Mouse (Mus musculus) ES-Bruce4 (cell line): ENCODE results near the gene Kcnj4. TPM values are rescaled to one million over a fixed set of nuclear protein-coding genes. Genes with fewer than 3 reads are reported as not detected.

ENCODE experiments used
- H3K27ac ChIP-seq: 2 replicates; pipeline ENCODE4 v1.5.1; 2012; ENCODE audit warnings: low read length, inconsistent platforms; ENCODE audit not compliant: insufficient read depth
- H3K27me3 ChIP-seq: 2 replicates; pipeline ENCODE4 v1.6.1; 2012; ENCODE audit warnings: mild to moderate bottlenecking, low read length, inconsistent platforms; ENCODE audit not compliant: control insufficient read depth, poor library complexity, insufficient read depth, severe bottlenecking
- H3K36me3 ChIP-seq: 2 replicates; pipeline ENCODE4 v1.6.1; 2012; ENCODE audit warnings: inconsistent platforms, mild to moderate bottlenecking, low read length, moderate library complexity; ENCODE audit not compliant: control insufficient read depth, poor library complexity, insufficient read depth, severe bottlenecking
- H3K4me1 ChIP-seq: one replicate; pipeline ENCODE4 v1.8.1; 2011; ENCODE audit warnings: low read length; ENCODE audit not compliant: control insufficient read depth, insufficient read depth
- H3K4me3 ChIP-seq: 2 replicates; pipeline ENCODE4 v1.5.1; 2011; ENCODE audit warnings: low read depth, mild to moderate bottlenecking, low read length
- H3K9ac ChIP-seq: 2 replicates; pipeline ENCODE4 v1.6.1; 2012; ENCODE audit warnings: low read depth, mild to moderate bottlenecking, inconsistent platforms; ENCODE audit not compliant: poor library complexity, severe bottlenecking
- H3K9me3 ChIP-seq: replicated peaks from 2 replicates; pipeline ENCODE4 v1.6.1; 2012; ENCODE audit warnings: mild to moderate bottlenecking, low read length, inconsistent platforms; ENCODE audit not compliant: control insufficient read depth, poor library complexity, insufficient read depth, severe bottlenecking
- CTCF ChIP-seq: IDR thresholded peaks from one replicate; pipeline ENCODE4 v1.8.1; 2011; ENCODE audit warnings: low read depth, low read length
- EP300 ChIP-seq: IDR thresholded peaks from 2 replicates; pipeline ENCODE4 v1.6.1; 2011; ENCODE audit warnings: low read depth, low read length; ENCODE audit not compliant: insufficient read depth
- POLR2A ChIP-seq: IDR thresholded peaks from one replicate; pipeline ENCODE4 v1.8.1; 2011; ENCODE audit warnings: low read length; ENCODE audit not compliant: insufficient read depth
- polyA plus RNA-seq: library from polyadenylated mRNA; stranded (reverse); fragments of >200 nt; gene quantifications from 2 replicates; pipeline ENCODE4 v1.2.4, GENCODE M21; 2011; ENCODE audit warnings: low read depth; ENCODE audit not compliant: missing spikeins, insufficient read depth, insufficient read length

The Kcnj4 gene
- polyA plus RNA-seq, 1 experiment: 4.5 TPM

- Histone ChIP-seq H3K27me3 (no peaks in the 10 kb centered on the region), H3K4me3 (no peak overlapping the region), H3K9ac (no peak overlapping the region), H3K4me1 (peaks cover 4% of the 10 kb centered on the region), H3K36me3 (peaks cover 57% of the 10 kb centered on the region), H3K27ac (no peak overlapping the region), H3K9me3 (no peaks in the 10 kb centered on the region; the same call in 1 of the 2 replicates)
- TF ChIP-seq POLR2A (no peak), EP300 (no peak), CTCF (no peak)
These were observed 22.2 kb upstream of the Kcnj4 start for GRCm38 (mm10) chr15:79527192-79527591.

- TF ChIP-seq CTCF (no peak), EP300 (no peak), POLR2A (no peak)
- no peak overlapping the region for H3K9ac ChIP-seq
- H3K4me1 ChIP-seq: peaks cover 4% of the 10 kb centered on the region
- H3K36me3 ChIP-seq: peaks cover 48% of the 10 kb centered on the region
- peak overlapping the region; percentile 39 for H3K27ac ChIP-seq
- H3K9me3 ChIP-seq: no peaks in the 10 kb centered on the region; the same call in 1 of the 2 replicates
- H3K4me3 ChIP-seq: no peak overlapping the region
- no peaks in the 10 kb centered on the region for H3K27me3 ChIP-seq
These were observed 21.1 kb upstream of the Kcnj4 start for GRCm38 (mm10) chr15:79525979-79526768.

GRCm38 (mm10) chr15:79525564-79525963 is 20.5 kb upstream of the Kcnj4 start:
- Histone ChIP-seq H3K27ac (0 out of 2 replicates have a peak overlapping the region, but pooled peaks have one; percentile 39), H3K9ac (no peak overlapping the region), H3K36me3 (peaks cover 42% of the 10 kb centered on the region), H3K4me1 (peaks cover 4% of the 10 kb centered on the region), H3K27me3 (no peaks in the 10 kb centered on the region), H3K4me3 (no peak overlapping the region), H3K9me3 (no peaks in the 10 kb centered on the region; the same call in 1 of the 2 replicates)
- TF ChIP-seq POLR2A: no peak
- TF ChIP-seq CTCF: no peak
- no peak for TF ChIP-seq EP300

- Histone ChIP-seq H3K27ac (peak overlapping the region; percentile 95), H3K9ac (peak overlapping the region; percentile 37), H3K4me3 (peak overlapping the region; percentile 36), H3K9me3 (no peaks in the 10 kb centered on the region; the same call in 1 of the 2 replicates), H3K27me3 (no peaks in the 10 kb centered on the region), H3K4me1 (peaks cover 4% of the 10 kb centered on the region), H3K36me3 (0 out of 2 replicates have a peak, but pooled peaks cover 3% of the 10 kb centered on the region)
- TF ChIP-seq CTCF: no peak
- peak; percentile 98 for TF ChIP-seq EP300
- TF ChIP-seq POLR2A: peak; percentile 19
These were observed 14.6 kb upstream of the Kcnj4 start for GRCm38 (mm10) chr15:79519400-79520220.

GRCm38 (mm10) chr15:79518571-79518970 is 13.5 kb upstream of the Kcnj4 start:
- Histone ChIP-seq H3K27me3 (no peaks in the 10 kb centered on the region), H3K36me3 (0 out of 2 replicates have a peak, but pooled peaks cover 3% of the 10 kb centered on the region), H3K27ac (peak overlapping the region; percentile 95), H3K4me1 (peaks cover 2% of the 10 kb centered on the region), H3K4me3 (no peak overlapping the region), H3K9me3 (no peaks in the 10 kb centered on the region; the same call in 1 of the 2 replicates), H3K9ac (no peak overlapping the region)
- TF ChIP-seq POLR2A: no peak
- no peak for TF ChIP-seq EP300
- TF ChIP-seq CTCF: no peak
